Mouse (Mus musculus) limb, embryonic 12.5 days (tissue): Measurements from ENCODE around the gene Pikfyve. TPM values are rescaled to one million over a fixed set of nuclear protein-coding genes. Genes with fewer than 3 reads are reported as not detected.

Experiments used
- ATAC-seq: fragments of 200-750 bp; cut with Nextera tagmentation; 2 replicates; pipeline ENCODE4 v1.8.0; 2017; ENCODE audit warnings: low read depth, moderate TSS enrichment; ENCODE audit not compliant: insufficient number of reproducible peaks, insufficient read depth, low FRiP score, low TSS enrichment
- H3K27ac ChIP-seq: fragments of 300-500 bp; sonication (generic); 2 replicates; pipeline ENCODE4 v1.5.1; 2016; ENCODE audit warnings: mild to moderate bottlenecking, moderate library complexity
- H3K27me3 ChIP-seq: fragments of 300-500 bp; sonication (generic); 2 replicates; pipeline ENCODE4 v1.6.1; 2016; ENCODE audit warnings: mild to moderate bottlenecking, moderate library complexity
- H3K36me3 ChIP-seq: fragments of 300-500 bp; sonication (generic); 2 replicates; pipeline ENCODE4 v1.6.1; 2016; ENCODE audit warnings: mild to moderate bottlenecking, moderate library complexity
- H3K4me1 ChIP-seq: fragments of 300-500 bp; sonication (generic); replicated peaks from 2 replicates; pipeline ENCODE4 v1.6.1; 2016
- H3K4me2 ChIP-seq: fragments of 300-500 bp; sonication (generic); 2 replicates; pipeline ENCODE4 v1.6.1; 2016; ENCODE audit warnings: mild to moderate bottlenecking, moderate library complexity
- H3K4me3 ChIP-seq: fragments of 300-500 bp; sonication (generic); replicated peaks from 2 replicates; pipeline ENCODE4 v1.5.1; 2016; ENCODE audit warnings: mild to moderate bottlenecking
- H3K9ac ChIP-seq: fragments of 300-500 bp; sonication (generic); replicated peaks from 2 replicates; pipeline ENCODE4 v1.6.1; 2016; ENCODE audit warnings: mild to moderate bottlenecking, moderate library complexity
- H3K9me3 ChIP-seq: fragments of 300-500 bp; sonication (generic); 2 replicates; pipeline ENCODE4 v1.6.1; 2016; ENCODE audit warnings: mild to moderate bottlenecking, moderate library complexity
- WGBS: fragments of 180-500 bp; shearing (Covaris S2); methylation state at CpG from one replicate; pipeline ENCODE4 v1.1.7; 2016; 5-methylcytosine and 5-hydroxymethylcytosine counted together
- polyA plus RNA-seq: library from polyadenylated mRNA; unstranded; fragments of >200 nt; fragmentation: Nextera tagmentation; extraction: Ambion mirVana; gene quantifications from 2 replicates; pipeline ENCODE4 v1.2.1, GENCODE M21; 2016

Pikfyve gene
- polyA plus RNA-seq, 1 experiment from 2014 or later, result 15.1 TPM

DNA sequence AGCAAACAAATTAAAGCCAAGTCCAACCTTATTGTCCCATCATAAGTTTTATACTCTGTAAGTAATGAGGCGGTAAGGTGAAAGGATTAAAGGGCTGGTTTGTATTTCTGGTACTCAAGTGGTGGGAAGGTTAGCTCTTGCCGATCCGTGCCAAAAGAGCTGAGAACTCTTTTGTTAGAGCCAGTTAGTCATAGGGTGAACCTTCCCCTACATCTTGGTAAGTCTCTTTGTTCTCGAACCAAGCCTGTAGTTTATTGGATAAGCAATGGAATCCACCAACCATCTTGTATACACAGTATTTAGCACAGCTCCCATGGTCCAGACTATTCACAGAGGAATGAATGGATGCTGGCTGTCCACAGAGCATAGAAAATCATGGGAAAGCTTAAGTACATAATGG is 14.9 kb upstream of the Pikfyve start:
- Histone ChIP-seq H3K36me3 (peaks cover 79% of the 10 kb centered on the region), H3K9ac (no peak overlapping the region), H3K4me1 (peaks cover 6% of the 10 kb centered on the region), H3K4me3 (no peak overlapping the region), H3K27ac (no peak overlapping the region), H3K9me3 (no peaks in the 10 kb centered on the region), H3K27me3 (no peaks in the 10 kb centered on the region), H3K4me2 (no peak overlapping the region)
- 88% methylated on average over 4 of the region's 4 CpGs for WGBS
- ATAC-seq, result no peak

- Histone ChIP-seq H3K27ac (no peak overlapping the region), H3K36me3 (peaks cover 58% of the 10 kb centered on the region), H3K27me3 (no peaks in the 10 kb centered on the region), H3K4me2 (no peak overlapping the region), H3K9ac (no peak overlapping the region), H3K4me3 (no peak overlapping the region), H3K9me3 (no peaks in the 10 kb centered on the region), H3K4me1 (peaks cover 14% of the 10 kb centered on the region)
- ATAC-seq, result no peak
- WGBS, result 98% methylated on average over 2 of the region's 2 CpGs
Observed at GRCm38 (mm10) chr1:65173716-65174115, 12.8 kb upstream of the Pikfyve start.

DNA sequence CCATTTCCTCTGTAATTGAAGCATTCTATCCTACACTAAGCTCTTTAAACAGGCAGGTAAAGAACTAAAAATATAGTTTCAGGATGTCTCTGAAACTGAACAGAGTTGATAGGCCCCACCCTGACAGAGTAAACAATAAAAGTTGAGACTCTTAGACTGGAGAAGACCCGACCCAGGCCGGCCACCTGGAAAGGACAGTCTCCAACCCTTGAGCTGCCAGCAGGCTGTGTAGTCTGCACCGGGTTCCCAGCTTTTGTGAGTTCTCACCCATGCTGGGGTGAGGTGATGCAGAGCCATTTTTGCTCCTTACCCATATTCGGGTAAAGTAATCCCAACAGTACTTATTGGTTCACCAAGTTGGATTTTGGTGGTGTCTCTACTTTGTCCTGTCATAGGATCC is 10.3 kb upstream of the Pikfyve start:
- Histone ChIP-seq H3K4me3 (no peak overlapping the region), H3K9ac (no peak overlapping the region), H3K4me1 (peaks cover 14% of the 10 kb centered on the region), H3K4me2 (no peak overlapping the region), H3K36me3 (peaks cover 35% of the 10 kb centered on the region), H3K9me3 (no peaks in the 10 kb centered on the region), H3K27me3 (no peaks in the 10 kb centered on the region), H3K27ac (no peak overlapping the region)
- no peak for ATAC-seq
- 80% methylated on average over 4 of the region's 4 CpGs for WGBS

GRCm38 (mm10) chr1:65176912-65177311 is 9.6 kb upstream of the Pikfyve start:
- no peaks in the 10 kb centered on the region for H3K27me3 ChIP-seq
- no peak overlapping the region for H3K4me3 ChIP-seq
- H3K9me3 ChIP-seq, result no peaks in the 10 kb centered on the region
- no peak for ATAC-seq
- no peak overlapping the region for H3K4me2 ChIP-seq
- no peak overlapping the region for H3K27ac ChIP-seq
- H3K36me3 ChIP-seq, result peaks cover 28% of the 10 kb centered on the region
- no peak overlapping the region for H3K9ac ChIP-seq
- peaks cover 14% of the 10 kb centered on the region for H3K4me1 ChIP-seq
- 89% methylated on average over 5 of the region's 5 CpGs for WGBS

DNA sequence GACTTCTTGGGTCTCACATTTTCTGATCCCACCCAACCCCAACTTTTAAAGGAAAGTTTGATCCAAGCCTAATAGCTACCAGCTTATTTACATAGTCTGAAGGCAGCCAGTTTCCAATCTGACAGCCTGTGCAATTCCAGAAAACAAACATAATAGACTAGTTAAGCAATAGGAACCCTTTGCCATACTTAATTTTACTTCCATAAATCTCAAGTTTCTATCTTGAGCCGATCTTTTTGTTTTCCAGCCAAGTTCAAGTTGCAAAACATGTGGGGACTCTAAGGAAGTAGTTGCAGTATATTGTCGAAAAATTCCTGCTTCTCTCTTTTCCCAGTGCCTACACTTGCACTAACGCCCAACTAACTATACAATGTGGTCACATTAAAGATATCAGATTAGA is 9.0 kb upstream of the Pikfyve start:
- peaks cover 23% of the 10 kb centered on the region for H3K36me3 ChIP-seq
- 53% methylated on average over 3 of the region's 3 CpGs for WGBS
- H3K4me2 ChIP-seq, result peak overlapping the region; percentile 60
- H3K27ac ChIP-seq, result 0 out of 2 replicates have a peak overlapping the region, but pooled peaks have one; percentile 95
- 0 out of 2 replicates have a peak overlapping the region, but pooled peaks have one; percentile 66 for H3K9ac ChIP-seq
- peaks cover 14% of the 10 kb centered on the region for H3K4me1 ChIP-seq
- H3K27me3 ChIP-seq, result no peaks in the 10 kb centered on the region
- no peak for ATAC-seq
- no peaks in the 10 kb centered on the region for H3K9me3 ChIP-seq
- H3K4me3 ChIP-seq, result peak overlapping the region; percentile 56

DNA sequence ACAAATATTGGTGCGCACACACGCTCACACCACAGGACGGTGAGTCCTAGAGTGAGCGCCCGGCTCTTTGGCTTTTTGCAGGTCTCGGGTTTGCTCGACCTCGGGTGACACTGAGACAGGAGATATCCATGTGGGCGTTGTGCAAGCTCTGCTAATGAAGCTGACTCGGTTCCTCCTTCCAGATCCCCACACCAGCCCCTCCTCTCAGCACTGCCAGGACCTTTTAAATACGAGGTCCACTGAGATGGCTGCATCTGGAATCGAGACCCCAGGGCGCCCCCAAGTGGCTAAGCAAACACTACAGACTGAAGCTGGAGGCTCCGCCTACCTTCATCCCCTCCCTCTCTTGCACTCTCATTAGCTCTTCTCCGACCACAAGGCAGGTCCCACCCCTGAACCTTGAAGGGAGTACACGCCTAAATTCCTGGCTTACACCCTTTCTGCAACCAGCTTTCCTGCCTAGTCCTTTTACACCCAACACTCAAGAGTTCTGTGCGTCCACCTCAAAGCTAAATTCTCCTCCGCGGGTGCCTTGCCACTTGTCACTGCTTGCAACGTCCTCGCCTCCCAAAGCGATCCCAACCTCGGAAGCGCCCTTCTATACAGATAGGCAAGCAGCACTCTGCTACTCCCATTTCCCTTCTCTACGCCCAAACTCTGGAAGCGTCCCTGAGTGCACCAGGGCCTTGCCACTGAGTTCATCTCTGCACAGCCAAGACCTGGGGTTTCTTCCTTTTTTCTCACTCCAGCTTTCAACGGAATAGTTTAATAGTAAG is 8.2 kb upstream of the Pikfyve start:
- ATAC-seq, result peak; percentile 78
- peaks cover 14% of the 10 kb centered on the region for H3K4me1 ChIP-seq
- 5% methylated on average over 27 of the region's 27 CpGs for WGBS
- peak overlapping the region; percentile 95 for H3K27ac ChIP-seq
- peak overlapping the region; percentile 56 for H3K4me3 ChIP-seq
- H3K36me3 ChIP-seq, result peaks cover 15% of the 10 kb centered on the region
- peak overlapping the region; percentile 66 for H3K9ac ChIP-seq
- no peaks in the 10 kb centered on the region for H3K27me3 ChIP-seq
- no peaks in the 10 kb centered on the region for H3K9me3 ChIP-seq
- peak overlapping the region; percentile 60 for H3K4me2 ChIP-seq

DNA sequence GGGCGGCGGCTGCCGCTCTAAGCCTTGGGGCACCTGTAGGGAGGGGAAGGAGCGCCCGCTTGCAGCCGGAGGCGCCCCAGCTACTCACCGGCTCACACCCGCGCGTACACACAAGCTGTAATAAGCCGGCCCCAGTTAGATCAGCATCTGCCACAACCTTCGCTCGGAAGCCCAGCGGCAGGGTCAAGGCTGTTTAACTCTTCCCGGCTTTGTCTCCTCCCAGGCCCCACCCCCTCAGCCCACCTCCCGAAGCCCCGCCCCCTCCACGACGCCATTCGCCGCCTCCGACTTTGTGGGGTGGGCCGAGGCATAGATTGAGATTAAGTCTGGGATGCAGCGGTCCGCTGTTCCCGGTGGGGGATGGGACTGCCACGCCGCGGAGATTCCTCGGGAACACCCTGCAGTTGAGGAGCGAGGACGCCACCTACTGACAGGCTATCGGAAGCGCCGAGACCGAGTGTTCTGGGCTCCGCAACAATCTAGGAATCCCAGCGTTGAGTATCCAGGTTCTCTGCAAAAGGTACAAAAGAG is 7.5 kb upstream of the Pikfyve start:
- Histone ChIP-seq H3K27ac (peak overlapping the region; percentile 95), H3K4me1 (peaks cover 14% of the 10 kb centered on the region), H3K4me2 (peak overlapping the region; percentile 60), H3K9ac (peak overlapping the region; percentile 66), H3K36me3 (peaks cover 9% of the 10 kb centered on the region), H3K4me3 (peak overlapping the region; percentile 56), H3K9me3 (no peaks in the 10 kb centered on the region), H3K27me3 (no peaks in the 10 kb centered on the region)
- under 1% methylated on average over 39 of the region's 39 CpGs for WGBS
- ATAC-seq, result peak; percentile 90

- no peaks in the 10 kb centered on the region for H3K27me3 ChIP-seq
- peak overlapping the region; percentile 56 for H3K4me3 ChIP-seq
- peaks cover 14% of the 10 kb centered on the region for H3K4me1 ChIP-seq
- ATAC-seq, result no peak
- H3K9ac ChIP-seq, result peak overlapping the region; percentile 66
- H3K36me3 ChIP-seq, result peaks cover under 1% of the 10 kb centered on the region
- peak overlapping the region; percentile 95 for H3K27ac ChIP-seq
- 9% methylated on average over 11 of the region's 11 CpGs for WGBS
- peak overlapping the region; percentile 60 for H3K4me2 ChIP-seq
- H3K9me3 ChIP-seq, result no peaks in the 10 kb centered on the region
Observed at GRCm38 (mm10) chr1:65179634-65180249, 6.7 kb upstream of the Pikfyve start.

- Histone ChIP-seq H3K36me3 (no peaks in the 10 kb centered on the region), H3K4me3 (no peak overlapping the region), H3K4me2 (no peak overlapping the region), H3K4me1 (peaks cover 14% of the 10 kb centered on the region; the same call in 1 of the 2 replicates), H3K27ac (no peak overlapping the region), H3K9ac (no peak overlapping the region), H3K27me3 (no peaks in the 10 kb centered on the region), H3K9me3 (no peaks in the 10 kb centered on the region)
- 85% methylated on average over 5 of the region's 5 CpGs for WGBS
- ATAC-seq, result no peak
Observed at GRCm38 (mm10) chr1:65181459-65181858, 5.0 kb upstream of the Pikfyve start.

GRCm38 (mm10) chr1:65183994-65184393 is 2.5 kb upstream of the Pikfyve start:
- Histone ChIP-seq H3K27ac (no peak overlapping the region), H3K27me3 (no peaks in the 10 kb centered on the region), H3K4me1 (peaks cover 11% of the 10 kb centered on the region), H3K4me3 (no peak overlapping the region), H3K9ac (no peak overlapping the region), H3K9me3 (no peaks in the 10 kb centered on the region), H3K36me3 (no peaks in the 10 kb centered on the region), H3K4me2 (no peak overlapping the region)
- WGBS, result 79% methylated on average over 2 of the region's 2 CpGs
- ATAC-seq, result no peak

- WGBS, result 81% methylated on average over 8 of the region's 8 CpGs
- peaks cover 11% of the 10 kb centered on the region for H3K4me1 ChIP-seq
- no peak for ATAC-seq
- H3K36me3 ChIP-seq, result no peaks in the 10 kb centered on the region
- no peak overlapping the region for H3K4me3 ChIP-seq
- no peak overlapping the region for H3K27ac ChIP-seq
- no peaks in the 10 kb centered on the region for H3K9me3 ChIP-seq
- no peaks in the 10 kb centered on the region for H3K27me3 ChIP-seq
- no peak overlapping the region for H3K4me2 ChIP-seq
- H3K9ac ChIP-seq, result no peak overlapping the region
Observed at GRCm38 (mm10) chr1:65185011-65185410, 1.5 kb upstream of the Pikfyve start.
